ENCODE assay signal across 15 mouse cellular contexts in the genomic region with DNA sequence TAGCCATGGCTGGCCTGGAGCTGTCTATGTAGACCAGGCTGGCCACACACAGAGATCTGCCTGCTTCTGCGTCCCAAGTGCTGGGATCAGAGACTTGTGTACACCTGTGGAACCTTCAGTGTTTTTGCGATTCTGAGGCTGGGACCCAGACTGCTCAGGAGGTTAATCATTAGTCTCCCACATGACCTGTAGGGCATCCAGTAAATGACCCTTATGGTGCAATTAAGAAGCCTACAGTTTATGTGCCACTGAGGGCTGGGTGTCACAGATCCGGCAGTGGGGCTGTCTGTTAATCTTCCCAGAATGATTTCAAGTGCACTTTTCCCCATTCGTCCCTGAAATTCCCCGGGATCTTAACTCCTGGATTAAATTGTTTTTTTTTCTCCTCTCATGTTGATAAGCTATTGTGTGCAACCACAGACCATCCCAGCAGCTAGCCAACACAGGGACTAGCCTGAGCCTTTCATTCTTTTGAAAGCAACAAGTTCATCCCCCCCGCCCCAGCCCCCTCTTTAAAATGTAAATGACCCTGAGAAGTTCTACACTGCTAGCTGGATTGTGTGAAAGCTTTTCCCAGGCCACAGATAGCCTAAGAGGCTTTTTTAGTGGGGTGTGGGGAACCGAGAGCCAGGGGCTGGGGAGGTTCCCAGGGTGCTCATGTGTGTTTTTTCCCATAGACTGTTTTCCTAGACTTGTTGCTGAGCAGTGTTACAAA. TPM values are rescaled to one million over a fixed set of nuclear protein-coding genes. Genes with fewer than 3 reads are reported as not detected.
A peak's percentile ranks its signal among the peaks of the same experiment; 100 is the strongest.
DNase-seq lines count a peak whose midpoint lies in the region; ATAC-seq and TF ChIP-seq lines count a peak whose summit lies in the region.
"Had no signal": no experiment of that assay in that cellular context is flagged by ENCODE, and none has a peak within 500 bp of the region (broad histone marks: within the 10 kb centered on the region; RNA-seq: fewer than 3 reads in every experiment).

No protein-coding gene starts in this region.

- TF ChIP-seq CTCF in forebrain, postnatal 0 days (IDR thresholded peaks at IDR 0.05; ENCODE audit: low read depth), result no peak

- no peak overlapping the region for H3K4me2 ChIP-seq in forebrain, embryonic 14.5 days (ENCODE audit: low read length)
- H3K4me2 ChIP-seq in forebrain, postnatal 0 days (ENCODE audit: low read depth), result no peak overlapping the region
- H3K4me2 ChIP-seq in midbrain, embryonic 12.5 days (replicated peaks), result no peak overlapping the region
- H3K4me2 ChIP-seq in midbrain, embryonic 15.5 days, result no peak overlapping the region
- no peak overlapping the region for H3K4me2 ChIP-seq in liver, embryonic 16.5 days (ENCODE audit: low read depth, low read length)
- no peak overlapping the region for H3K4me2 ChIP-seq in heart, embryonic 11.5 days
- H3K4me2 ChIP-seq: limb, embryonic 15.5 days had no signal

- H3K27ac ChIP-seq in forebrain, embryonic 14.5 days (ENCODE audit: low read depth, low read length), result no peak overlapping the region
- no peak overlapping the region for H3K27ac ChIP-seq in forebrain, postnatal 0 days (ENCODE audit: low read depth, low read length)
- H3K27ac ChIP-seq in midbrain, embryonic 12.5 days (replicated peaks), result peak overlapping the region; percentile 70
- no peak overlapping the region for H3K27ac ChIP-seq in midbrain, embryonic 15.5 days
- H3K27ac ChIP-seq in liver, embryonic 16.5 days (ENCODE audit: low read length), result no peak overlapping the region
- H3K27ac ChIP-seq in heart, embryonic 11.5 days (ENCODE audit: low read depth, low read length), result no peak overlapping the region
- H3K27ac ChIP-seq: heart, embryonic 10.5 days; layer of hippocampus, adult 2 months; limb, embryonic 15.5 days had no signal

- peak; percentile 19 for DNase-seq in forebrain, embryonic 14.5 days (ENCODE audit: low spot score)
- no peak for DNase-seq in forebrain, postnatal 0 days
- no peak for DNase-seq in left cerebral cortex, adult 8-10 months (ENCODE audit: low spot score in 2 of 2)
- DNase-seq: cerebellum, adult 18-20 months; heart, postnatal 36 days; kidney, adult 8-10 months; spleen, adult 18-20 months; thymus, postnatal 4 days had no signal

- H3K27me3 ChIP-seq in forebrain, embryonic 14.5 days (replicated peaks; ENCODE audit: control insufficient read depth, insufficient read depth, low read length), result peaks cover 25% of the 10 kb centered on the region
- H3K27me3 ChIP-seq in forebrain, postnatal 0 days (ENCODE audit: insufficient read depth, low read length), result peaks cover 25% of the 10 kb centered on the region
- peaks cover 36% of the 10 kb centered on the region for H3K27me3 ChIP-seq in midbrain, embryonic 12.5 days
- H3K27me3 ChIP-seq in midbrain, embryonic 15.5 days (replicated peaks), result peaks cover 30% of the 10 kb centered on the region
- H3K27me3 ChIP-seq in liver, embryonic 16.5 days (ENCODE audit: control insufficient read depth, insufficient read depth, low read depth, low read length), result peaks cover 22% of the 10 kb centered on the region
- peaks cover 37% of the 10 kb centered on the region for H3K27me3 ChIP-seq in heart, embryonic 11.5 days (ENCODE audit: control insufficient read depth, insufficient read depth, low read length)

- H3K36me3 ChIP-seq in forebrain, embryonic 14.5 days (ENCODE audit: control insufficient read depth, insufficient read depth, low read length), result no peaks in the 10 kb centered on the region
- H3K36me3 ChIP-seq in forebrain, postnatal 0 days (ENCODE audit: insufficient read depth), result no peaks in the 10 kb centered on the region
- H3K36me3 ChIP-seq in midbrain, embryonic 12.5 days, result no peaks in the 10 kb centered on the region
- no peaks in the 10 kb centered on the region for H3K36me3 ChIP-seq in midbrain, embryonic 15.5 days (replicated peaks)
- no peaks in the 10 kb centered on the region for H3K36me3 ChIP-seq in liver, embryonic 16.5 days (ENCODE audit: control insufficient read depth, insufficient read depth)
- H3K36me3 ChIP-seq in heart, embryonic 11.5 days (ENCODE audit: control insufficient read depth, insufficient read depth, low read length), result no peaks in the 10 kb centered on the region
- H3K36me3 ChIP-seq: heart, embryonic 10.5 days; limb, embryonic 15.5 days had no signal

- no peak overlapping the region for H3K4me3 ChIP-seq in forebrain, embryonic 14.5 days (ENCODE audit: low read depth, low read length)
- no peak overlapping the region for H3K4me3 ChIP-seq in forebrain, postnatal 0 days (ENCODE audit: low read depth, low read length)
- no peak overlapping the region for H3K4me3 ChIP-seq in midbrain, embryonic 12.5 days
- no peak overlapping the region for H3K4me3 ChIP-seq in midbrain, embryonic 15.5 days
- H3K4me3 ChIP-seq in liver, embryonic 16.5 days (ENCODE audit: low read depth, low read length), result no peak overlapping the region
- H3K4me3 ChIP-seq in heart, embryonic 11.5 days (ENCODE audit: low read depth, low read length), result no peak overlapping the region
- H3K4me3 ChIP-seq: heart, embryonic 10.5 days; layer of hippocampus, adult 2 months; limb, embryonic 15.5 days had no signal

- peaks cover 9% of the 10 kb centered on the region for H3K4me1 ChIP-seq in forebrain, embryonic 14.5 days (ENCODE audit: control insufficient read depth, insufficient read depth, low read length)
- 0 out of 2 replicates have a peak, but pooled peaks cover 3% of the 10 kb centered on the region for H3K4me1 ChIP-seq in forebrain, postnatal 0 days (ENCODE audit: insufficient read depth)
- peaks cover 29% of the 10 kb centered on the region for H3K4me1 ChIP-seq in midbrain, embryonic 12.5 days
- peaks cover 18% of the 10 kb centered on the region for H3K4me1 ChIP-seq in midbrain, embryonic 15.5 days
- H3K4me1 ChIP-seq in liver, embryonic 16.5 days (ENCODE audit: control insufficient read depth, low read depth, low read length), result no peaks in the 10 kb centered on the region; the same call in 1 of the 2 replicates
- 0 out of 2 replicates have a peak, but pooled peaks cover 6% of the 10 kb centered on the region for H3K4me1 ChIP-seq in heart, embryonic 11.5 days (ENCODE audit: control insufficient read depth, insufficient read depth, low read length)

- no peak for ATAC-seq in forebrain, embryonic 14.5 days
- no peak for ATAC-seq in forebrain, postnatal 0 days
- peak; percentile 75 for ATAC-seq in midbrain, embryonic 12.5 days (ENCODE audit: low FRiP score, low read depth)
- ATAC-seq in midbrain, embryonic 15.5 days (replicated peaks), result no peak
- peak; percentile 61 for ATAC-seq in liver, embryonic 16.5 days (ENCODE audit: low read depth)
- ATAC-seq in heart, embryonic 11.5 days (replicated peaks; ENCODE audit: insufficient number of reproducible peaks, low FRiP score, low TSS enrichment), result no peak

- H3K9ac ChIP-seq in forebrain, embryonic 14.5 days (ENCODE audit: low read length), result no peak overlapping the region
- H3K9ac ChIP-seq in forebrain, postnatal 0 days, result no peak overlapping the region
- no peak overlapping the region for H3K9ac ChIP-seq in midbrain, embryonic 12.5 days (replicated peaks)
- no peak overlapping the region for H3K9ac ChIP-seq in midbrain, embryonic 15.5 days
- no peak overlapping the region for H3K9ac ChIP-seq in liver, embryonic 16.5 days (ENCODE audit: low read depth, low read length)
- no peak overlapping the region for H3K9ac ChIP-seq in heart, embryonic 11.5 days (ENCODE audit: low read depth, low read length)
- H3K9ac ChIP-seq: limb, embryonic 15.5 days had no signal

- H3K9me3 ChIP-seq in forebrain, embryonic 14.5 days (replicated peaks; ENCODE audit: control insufficient read depth, low read length), result no peaks in the 10 kb centered on the region
- H3K9me3 ChIP-seq in forebrain, postnatal 0 days (ENCODE audit: low read length), result no peaks in the 10 kb centered on the region
- H3K9me3 ChIP-seq in midbrain, embryonic 12.5 days, result no peaks in the 10 kb centered on the region
- H3K9me3 ChIP-seq in midbrain, embryonic 15.5 days, result no peaks in the 10 kb centered on the region
- no peaks in the 10 kb centered on the region for H3K9me3 ChIP-seq in liver, embryonic 16.5 days (replicated peaks; ENCODE audit: control insufficient read depth, low read length)
- H3K9me3 ChIP-seq in heart, embryonic 11.5 days (replicated peaks; ENCODE audit: control insufficient read depth, low read length), result no peaks in the 10 kb centered on the region
- H3K9me3 ChIP-seq: heart, embryonic 10.5 days; limb, embryonic 15.5 days had no signal

- WGBS in forebrain, embryonic 14.5 days, result 25% methylated on average over 7 of the region's 7 CpGs
- 25% methylated on average over 7 of the region's 7 CpGs for WGBS in forebrain, postnatal 0 days
- 23% methylated on average over 7 of the region's 7 CpGs for WGBS in midbrain, embryonic 12.5 days
- WGBS in midbrain, embryonic 15.5 days, result 25% methylated on average over 7 of the region's 7 CpGs
- WGBS in liver, embryonic 16.5 days (ENCODE audit: insufficient replicate concordance), result 35% methylated on average over 7 of the region's 7 CpGs
- 32% methylated on average over 7 of the region's 7 CpGs for WGBS in heart, embryonic 11.5 days (ENCODE audit: insufficient replicate concordance)

RNA-seq across cellular contexts. Expression of gene Cdh1, which starts 3.7 kb away (rescaled TPM):
- polyA plus RNA-seq in forebrain, embryonic 14.5 days (2014; fragmentation: Nextera tagmentation; extraction: Ambion mirVana), result 1.9 and 3.2 TPM in 2 replicates
- 2.5 and 3.9 TPM in 2 replicates for total RNA-seq in forebrain, postnatal 0 days (2014; rRNA removed)
- polyA plus RNA-seq in forebrain, postnatal 0 days (2015; fragmentation: Nextera tagmentation; extraction: Ambion mirVana), result 3.3 and 3.9 TPM in 2 replicates
- polyA plus RNA-seq in midbrain, embryonic 12.5 days (2016; fragmentation: Nextera tagmentation; extraction: Ambion mirVana), result 4.9 and 6.1 TPM in 2 replicates
- polyA plus RNA-seq in midbrain, embryonic 15.5 days (2015; fragmentation: Nextera tagmentation; extraction: Ambion mirVana), result 6.9 and 8.5 TPM in 2 replicates
- polyA plus RNA-seq in liver, embryonic 16.5 days (2015; fragmentation: Nextera tagmentation; extraction: Ambion mirVana), result 22.9 and 26.5 TPM in 2 replicates
- total RNA-seq in left cerebral cortex, adult 8-10 months (2022), result 1 to 10 TPM; 1.9 to 2.9 (median 2.3) TPM
- polyA plus RNA-seq in heart, embryonic 11.5 days (2014; fragmentation: Nextera tagmentation; extraction: Ambion mirVana), result 1.4 and 1.7 TPM in 2 replicates
- total RNA-seq: heart, postnatal 36 days had no signal

RNA-seq across cellular contexts. Expression of gene Gm10073, which starts 26.2 kb away (rescaled TPM):
- polyA plus RNA-seq in forebrain, embryonic 14.5 days (2014; fragmentation: Nextera tagmentation; extraction: Ambion mirVana), result 5.8 and 7.7 TPM in 2 replicates
- total RNA-seq in forebrain, postnatal 0 days (2014; rRNA removed), result 41.5 and 48.4 TPM in 2 replicates
- 5.1 and 7.1 TPM in 2 replicates for polyA plus RNA-seq in forebrain, postnatal 0 days (2015; fragmentation: Nextera tagmentation; extraction: Ambion mirVana)
- 4.1 and 4.3 TPM in 2 replicates for polyA plus RNA-seq in midbrain, embryonic 12.5 days (2016; fragmentation: Nextera tagmentation; extraction: Ambion mirVana)
- polyA plus RNA-seq in midbrain, embryonic 15.5 days (2015; fragmentation: Nextera tagmentation; extraction: Ambion mirVana), result 5.7 and 9.6 TPM in 2 replicates
- polyA plus RNA-seq in liver, embryonic 16.5 days (2015; fragmentation: Nextera tagmentation; extraction: Ambion mirVana), result 6.8 and 7.2 TPM in 2 replicates
- 100 to 1,000 TPM in 1 of 4 experiments, 10 to 100 TPM in 3; 92.7 to 111 (median 96.1) TPM for total RNA-seq in left cerebral cortex, adult 8-10 months (2022)
- polyA plus RNA-seq in heart, embryonic 11.5 days (2014; fragmentation: Nextera tagmentation; extraction: Ambion mirVana), result 6.9 and 7.6 TPM in 2 replicates

Comparison
In these comparisons a context has a peak if more than half of its experiments do, and no peak if none do; other contexts are left out.
1. ATAC-seq: peak in midbrain, embryonic 12.5 days (single experiment) and liver, embryonic 16.5 days (single experiment); none in forebrain, embryonic 14.5 days (single experiment), forebrain, postnatal 0 days (single experiment), midbrain, embryonic 15.5 days (single experiment) and heart, embryonic 11.5 days (single experiment).